8 mouse cellular contexts compared by ENCODE assay signal in genomic region chr11:4975623-4976022, GRCm38 (mm10). TPM values are rescaled to one million over a fixed set of nuclear protein-coding genes. Genes with fewer than 3 reads are reported as not detected.
DNase-seq lines count a peak whose midpoint lies in the region; ATAC-seq and TF ChIP-seq lines count a peak whose summit lies in the region.

No protein-coding gene starts in this region.

- peak; percentile 70 to 74 for DNase-seq in CD8-positive naive resting alpha-beta T cell, adult 2 months (ENCODE audit: low read depth in 2 of 2, low spot score in 2 of 2)
- DNase-seq in adrenal gland, adult (ENCODE audit: inconsistent age in 2 of 2, low spot score in 1 of 2): peak; percentile 73 to 90
- peak; percentile 88 for DNase-seq in embryo, embryonic 10 days (ENCODE audit: low spot score)
- DNase-seq in kidney, postnatal 10 days: peak; percentile 88
- peak; percentile 87 for DNase-seq in lung, postnatal 0 days (ENCODE audit: low spot score)
- peak; percentile 54 for DNase-seq in ovary, postnatal 36 days (ENCODE audit: low spot score)
- peak; percentile 85 for DNase-seq in thymus, postnatal 14 days

- H3K4me3 ChIP-seq in heart, embryonic 14.5 days (ENCODE audit: control insufficient read depth in 1 of 2, insufficient read depth in 1 of 2, low read depth in 1 of 2, low read length in 2 of 2): no peak overlapping the region
- H3K4me3 ChIP-seq in lung, postnatal 0 days (ENCODE audit: low read depth, low read length): no peak overlapping the region

- no peak for TF ChIP-seq EP300 in lung, postnatal 0 days (IDR thresholded peaks at IDR 0.05)

- no peaks in the 10 kb centered on the region for H3K36me3 ChIP-seq in heart, embryonic 14.5 days (ENCODE audit: control insufficient read depth, insufficient read depth, low read length)
- no peaks in the 10 kb centered on the region for H3K36me3 ChIP-seq in lung, postnatal 0 days (ENCODE audit: insufficient read depth, low read length)

- TF ChIP-seq CTCF in lung, postnatal 0 days (IDR thresholded peaks at IDR 0.05): peak; percentile 85

- H3K9ac ChIP-seq in heart, embryonic 14.5 days (ENCODE audit: low read length): no peak overlapping the region
- H3K9ac ChIP-seq in lung, postnatal 0 days (replicated peaks; ENCODE audit: low read depth): no peak overlapping the region

- H3K27me3 ChIP-seq in heart, embryonic 14.5 days (ENCODE audit: control insufficient read depth, insufficient read depth, low read length): no peaks in the 10 kb centered on the region
- H3K27me3 ChIP-seq in lung, postnatal 0 days (replicated peaks; ENCODE audit: insufficient read depth, low read length): no peaks in the 10 kb centered on the region

- H3K9me3 ChIP-seq in heart, embryonic 14.5 days (ENCODE audit: control insufficient read depth, low read length): no peaks in the 10 kb centered on the region
- no peaks in the 10 kb centered on the region for H3K9me3 ChIP-seq in lung, postnatal 0 days (ENCODE audit: low read length)

- H3K27ac ChIP-seq in heart, embryonic 14.5 days (replicated peaks in 1 of 2; ENCODE audit: control insufficient read depth in 1 of 2, insufficient read depth in 1 of 2, low read depth in 2 of 2, low read length in 2 of 2): no peak overlapping the region
- H3K27ac ChIP-seq in lung, postnatal 0 days (ENCODE audit: low read length): no peak overlapping the region

- no peak for ATAC-seq in heart, embryonic 14.5 days (ENCODE audit: insufficient number of reproducible peaks, insufficient read depth, low FRiP score, low read depth)
- peak; percentile 57; the same call in 1 of the 2 replicates for ATAC-seq in lung, postnatal 0 days

- peaks cover 0 to 5% of the 10 kb centered on the region in 2 experiments; a peak in 2 of 4 replicates for H3K4me1 ChIP-seq in heart, embryonic 14.5 days (ENCODE audit: control insufficient read depth in 2 of 2, insufficient read depth in 2 of 2, low read length in 2 of 2)
- no peaks in the 10 kb centered on the region; the same call in 1 of the 2 replicates for H3K4me1 ChIP-seq in lung, postnatal 0 days (ENCODE audit: insufficient read depth, low read depth, low read length)

- H3K4me2 ChIP-seq in heart, embryonic 14.5 days (ENCODE audit: low read length): peak overlapping the region; percentile 19; the same call in 1 of the 2 replicates
- no peak overlapping the region for H3K4me2 ChIP-seq in lung, postnatal 0 days (replicated peaks; ENCODE audit: low read depth, low read length)

- WGBS in heart, embryonic 14.5 days: 4% methylated on average over 14 of the region's 14 CpGs
- WGBS in lung, postnatal 0 days: 5% methylated on average over 13 of the region's 14 CpGs

RNA-seq across cellular contexts. Expression of gene Ap1b1, which starts 11.0 kb away (rescaled TPM):
- polyA plus RNA-seq in heart, embryonic 14.5 days (2014; fragmentation: Nextera tagmentation; extraction: Ambion mirVana): 40.7 and 45.0 TPM in 2 replicates
- polyA plus RNA-seq in lung, postnatal 0 days (2015; fragmentation: Nextera tagmentation; extraction: Ambion mirVana): 27.3 and 28.3 TPM in 2 replicates

RNA-seq across cellular contexts. Expression of gene Nefh, which starts 27.8 kb away (rescaled TPM):
- polyA plus RNA-seq in heart, embryonic 14.5 days (2014; fragmentation: Nextera tagmentation; extraction: Ambion mirVana): 0.20 and 0.35 TPM in 2 replicates
- polyA plus RNA-seq in lung, postnatal 0 days (2015; fragmentation: Nextera tagmentation; extraction: Ambion mirVana): 0.06 and 0.12 TPM in 2 replicates
